Mouse (Mus musculus) midbrain, embryonic 16.5 days (tissue): ENCODE results near the gene Tsc1. TPM values are rescaled to one million over a fixed set of nuclear protein-coding genes. Genes with fewer than 3 reads are reported as not detected.
A peak's percentile ranks its signal among the peaks of the same experiment; 100 is the strongest.

Source experiments
- ATAC-seq: fragments of 200-750 bp; cut with Nextera tagmentation; 2 replicates; pipeline ENCODE4 v1.8.0; 2017; ENCODE audit warnings: moderate TSS enrichment
- H3K27ac ChIP-seq: fragments of 300-500 bp; sonication (generic); 2 replicates; pipeline ENCODE4 v1.5.1; 2014; ENCODE audit warnings: mild to moderate bottlenecking, low read length, mixed read lengths
- H3K27me3 ChIP-seq: fragments of 300-500 bp; sonication (generic); 2 replicates; pipeline ENCODE4 v1.6.1; 2014; ENCODE audit warnings: low read depth, low read length, mixed read lengths; ENCODE audit not compliant: control insufficient read depth, insufficient read depth
- H3K36me3 ChIP-seq: fragments of 300-500 bp; sonication (generic); 2 replicates; pipeline ENCODE4 v1.6.1; 2014; ENCODE audit warnings: mild to moderate bottlenecking, low read length, moderate library complexity, mixed read lengths; ENCODE audit not compliant: control insufficient read depth, insufficient read depth
- H3K4me1 ChIP-seq: fragments of 300-500 bp; sonication (generic); 2 replicates; pipeline ENCODE4 v1.6.1; 2014; ENCODE audit warnings: mild to moderate bottlenecking, low read length, mixed read lengths; ENCODE audit not compliant: control insufficient read depth, insufficient read depth
- H3K4me2 ChIP-seq: fragments of 300-500 bp; sonication (generic); 2 replicates; pipeline ENCODE4 v1.6.1; 2014; ENCODE audit warnings: mild to moderate bottlenecking, low read length, mixed read lengths
- H3K4me3 ChIP-seq: fragments of 300-500 bp; sonication (generic); 2 replicates; pipeline ENCODE4 v1.5.1; 2014; ENCODE audit warnings: low read depth, mild to moderate bottlenecking, low read length, moderate library complexity, mixed read lengths
- H3K9ac ChIP-seq: fragments of 300-500 bp; sonication (generic); 2 replicates; pipeline ENCODE4 v1.6.1; 2014; ENCODE audit warnings: low read depth, low read length, mixed read lengths
- H3K9me3 ChIP-seq: fragments of 300-500 bp; sonication (generic); replicated peaks from 2 replicates; pipeline ENCODE4 v1.6.1; 2014; ENCODE audit warnings: mild to moderate bottlenecking, low read length, mixed read lengths; ENCODE audit not compliant: control insufficient read depth, poor library complexity, severe bottlenecking
- WGBS: fragments of 180-500 bp; shearing (Covaris S2); extraction: QIAGEN DNeasy Blood & Tissue Kit; methylation state at CpG from one replicate; pipeline ENCODE4 v1.1.7; 2014; 5-methylcytosine and 5-hydroxymethylcytosine counted together
- polyA plus RNA-seq: library from polyadenylated mRNA; unstranded; fragments of >200 nt; fragmentation: Nextera tagmentation; extraction: Ambion mirVana; gene quantifications from 2 replicates; pipeline ENCODE4 v1.2.1, GENCODE M21; 2015

The Tsc1 gene
- polyA plus RNA-seq, 1 experiment from 2014 or later = 30.4 TPM

DNA sequence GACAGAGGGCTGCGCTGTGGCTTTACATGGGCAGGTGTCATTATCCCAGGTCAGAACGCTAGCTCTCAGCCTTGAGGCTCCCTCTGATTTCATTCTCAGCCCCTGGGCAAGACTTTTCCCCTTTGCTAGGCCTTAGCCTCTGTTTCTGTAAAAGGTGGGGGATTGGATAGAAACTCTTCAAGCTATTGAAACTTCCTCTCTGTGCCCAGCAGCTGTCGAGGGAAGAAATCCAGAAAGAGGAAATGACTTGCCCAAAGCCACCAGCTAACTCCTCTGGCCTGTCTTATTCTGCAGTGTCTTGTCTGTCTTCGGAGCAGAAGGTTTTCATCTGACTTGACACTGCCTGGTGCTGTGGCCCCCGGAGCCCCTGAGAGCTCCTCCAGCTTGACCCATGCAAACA, 57.5 kb downstream of the Tsc1 start:
- H3K36me3 ChIP-seq = no peaks in the 10 kb centered on the region
- no peak overlapping the region for H3K4me3 ChIP-seq
- peaks cover 12% of the 10 kb centered on the region for H3K4me1 ChIP-seq
- WGBS = 67% methylated on average over 5 of the region's 5 CpGs
- no peak overlapping the region for H3K4me2 ChIP-seq
- ATAC-seq = no peak
- H3K9ac ChIP-seq = no peak overlapping the region
- H3K9me3 ChIP-seq = no peaks in the 10 kb centered on the region
- H3K27ac ChIP-seq = no peak overlapping the region
- H3K27me3 ChIP-seq = no peaks in the 10 kb centered on the region

DNA sequence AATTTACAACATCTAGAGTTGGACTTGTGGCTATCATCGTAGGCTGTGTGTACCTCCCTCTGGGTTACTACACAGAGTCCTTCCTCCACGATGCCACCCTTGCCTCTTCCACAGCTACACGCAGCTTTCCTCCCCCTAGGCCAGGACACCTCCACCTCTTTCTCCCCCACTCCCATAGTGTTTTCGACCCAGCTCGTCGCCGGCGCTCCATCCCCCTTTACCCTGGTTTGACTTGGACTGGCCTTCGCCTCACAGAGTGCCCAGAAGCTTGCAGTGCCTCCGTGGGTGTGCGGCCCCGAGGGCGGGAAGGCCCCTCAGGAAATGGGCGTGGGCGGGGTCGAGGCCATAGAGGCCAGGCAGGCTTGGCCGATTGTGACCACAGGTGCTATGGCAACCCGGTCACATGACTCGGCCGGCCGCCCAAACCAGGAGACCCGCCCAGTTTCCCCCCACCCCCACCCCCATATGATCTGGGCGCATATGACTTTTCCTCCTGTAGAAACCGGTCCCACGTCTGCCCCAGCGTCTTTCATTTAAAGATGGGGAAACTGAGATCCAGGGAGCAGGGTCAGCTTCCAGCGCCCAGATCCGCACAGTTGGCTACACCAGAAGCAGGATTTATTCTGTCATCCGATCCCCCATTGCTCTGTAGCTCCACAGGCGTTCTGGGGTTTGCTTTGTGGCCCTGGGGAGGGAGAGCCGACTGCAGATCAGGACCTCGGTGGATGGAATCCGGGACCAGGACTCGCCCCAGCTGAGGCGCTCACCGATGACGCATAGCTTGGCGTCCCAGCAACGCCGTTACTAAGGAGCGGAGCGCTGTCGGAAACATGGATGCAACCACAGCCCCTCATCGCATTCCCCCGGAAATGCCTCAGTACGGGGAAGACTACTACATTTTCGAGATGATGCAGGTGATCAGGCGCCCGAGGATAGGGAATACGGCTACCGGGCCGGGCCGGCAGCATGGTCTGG, 58.6 kb downstream of the Tsc1 start, which contains the start of the genes Spaca9 and Ak8:
Gene Spaca9 (minus strand): TSS at position 367 of the 975 bp plus-strand sequence.
Gene Ak8 (plus strand): TSS at position 804 of the 975 bp plus-strand sequence.
- peak within 1 kb of the TSS; percentile 76 for H3K27ac ChIP-seq
- peak within 1 kb of the TSS; percentile 82 for H3K9ac ChIP-seq
- under 1% methylated on average over 53 of the region's 53 CpGs for WGBS
- H3K4me3 ChIP-seq = peak within 1 kb of the TSS; percentile 56
- peak within 1 kb of the TSS; percentile 98 for H3K4me2 ChIP-seq
- H3K36me3 ChIP-seq = no peaks in the 10 kb centered on the region
- no peaks in the 10 kb centered on the region for H3K9me3 ChIP-seq
- ATAC-seq = peak; percentile 87
- H3K27me3 ChIP-seq = no peaks in the 10 kb centered on the region
- peaks cover 12% of the 10 kb centered on the region for H3K4me1 ChIP-seq

DNA sequence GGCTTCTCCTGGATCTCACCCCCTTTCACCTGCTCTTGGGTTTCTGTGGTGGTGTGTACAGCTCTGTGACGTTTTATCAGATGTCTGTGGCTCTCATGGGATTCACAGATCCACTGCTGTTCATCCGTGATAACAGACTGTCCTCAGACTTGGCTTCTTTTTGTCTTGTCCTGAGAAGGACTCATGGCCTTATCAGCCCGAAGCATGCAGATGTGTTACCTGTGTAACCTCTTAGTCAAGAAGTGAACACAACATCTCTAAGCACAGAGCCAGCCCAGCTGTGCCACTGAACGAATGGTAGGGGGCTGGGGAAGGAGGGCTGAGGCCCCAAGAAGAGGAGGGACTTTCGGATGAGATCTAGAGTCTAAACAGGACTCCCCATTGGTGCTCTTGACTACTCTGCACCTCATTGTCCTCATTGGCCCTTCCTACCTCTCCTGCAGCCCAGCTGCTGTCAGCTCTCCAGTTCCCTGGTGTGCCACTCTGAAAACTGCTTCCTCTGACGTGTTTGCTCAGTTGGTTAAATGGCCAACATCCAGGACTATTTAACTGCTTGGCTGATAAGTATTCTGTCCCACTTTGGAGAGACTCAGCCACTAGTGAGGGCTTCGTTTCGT, 60.7 kb downstream of the Tsc1 start:
- WGBS = 70% methylated on average over 8 of the region's 8 CpGs
- no peak for ATAC-seq

DNA sequence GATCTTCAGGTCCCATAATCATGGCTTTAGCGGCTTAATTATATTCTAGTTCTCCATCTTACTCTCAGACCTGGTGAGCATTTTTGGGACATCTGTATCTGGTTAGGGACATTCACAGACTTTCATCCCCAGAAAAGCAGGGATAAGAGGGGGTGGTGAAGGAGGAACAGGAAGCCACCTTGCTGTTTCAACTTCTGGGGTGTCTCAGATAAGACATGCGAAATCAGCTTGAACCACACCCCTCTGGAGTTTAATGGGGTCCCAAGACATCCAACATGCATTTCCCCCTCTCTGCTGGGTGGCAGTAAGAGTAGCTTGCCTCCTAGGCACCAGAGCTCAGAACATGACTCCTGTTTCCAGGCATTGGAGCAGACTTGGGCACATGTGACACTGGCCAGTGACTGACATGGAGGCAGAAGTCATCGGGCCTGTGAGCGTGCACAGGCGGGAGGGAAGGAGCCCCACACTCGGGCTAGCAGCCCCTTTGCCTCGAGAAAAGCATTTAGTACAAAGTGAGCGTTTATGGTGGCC, 65.1 kb downstream of the Tsc1 start:
- 60% methylated on average over 8 of the region's 8 CpGs for WGBS
- no peak overlapping the region for H3K9ac ChIP-seq
- ATAC-seq = 0 out of 2 replicates have a peak, but pooled peaks have one; percentile 17
- H3K4me3 ChIP-seq = no peak overlapping the region
- no peak overlapping the region for H3K4me2 ChIP-seq
- H3K9me3 ChIP-seq = no peaks in the 10 kb centered on the region
- H3K36me3 ChIP-seq = no peaks in the 10 kb centered on the region
- H3K27me3 ChIP-seq = no peaks in the 10 kb centered on the region
- H3K4me1 ChIP-seq = peaks cover 6% of the 10 kb centered on the region; the same call in 1 of the 2 replicates
- 0 out of 2 replicates have a peak overlapping the region, but pooled peaks have one; percentile 23 for H3K27ac ChIP-seq

More for the DNA sequence above, 60.7 kb downstream of the Tsc1 start:
- H3K27me3 ChIP-seq = no peaks in the 10 kb centered on the region
- H3K36me3 ChIP-seq = no peaks in the 10 kb centered on the region
- H3K9me3 ChIP-seq = no peaks in the 10 kb centered on the region
- H3K27ac ChIP-seq = no peak overlapping the region
- H3K4me1 ChIP-seq = peaks cover 15% of the 10 kb centered on the region
- H3K4me3 ChIP-seq = no peak overlapping the region
- H3K4me2 ChIP-seq = no peak overlapping the region
- H3K9ac ChIP-seq = no peak overlapping the region

DNA sequence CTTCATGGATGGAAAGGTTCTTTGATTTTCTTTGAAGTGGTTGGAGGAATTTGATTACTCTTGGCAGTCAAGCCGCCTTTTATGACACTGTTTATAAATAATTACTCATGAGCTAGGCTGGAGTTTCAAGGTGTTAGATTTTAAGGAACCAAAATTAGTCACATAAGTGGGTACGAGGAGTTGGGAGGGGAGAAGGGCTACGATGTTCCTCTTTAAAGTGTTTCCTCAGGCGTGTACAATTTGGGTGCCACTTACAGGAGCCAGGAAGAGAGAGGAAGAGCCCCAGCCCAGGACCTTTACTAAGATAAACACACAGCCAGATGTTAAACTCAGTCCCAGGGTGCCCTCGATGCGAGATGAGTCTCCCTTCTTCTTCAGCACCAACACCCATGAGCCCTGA, 65.8 kb downstream of the Tsc1 start:
- Histone ChIP-seq H3K4me1 (peaks cover 6% of the 10 kb centered on the region; the same call in 1 of the 2 replicates), H3K27me3 (no peaks in the 10 kb centered on the region), H3K27ac (peak overlapping the region; percentile 50), H3K9ac (no peak overlapping the region), H3K4me3 (no peak overlapping the region), H3K9me3 (no peaks in the 10 kb centered on the region), H3K36me3 (no peaks in the 10 kb centered on the region), H3K4me2 (no peak overlapping the region)
- 61% methylated on average over 6 of the region's 6 CpGs for WGBS
- no peak for ATAC-seq

DNA sequence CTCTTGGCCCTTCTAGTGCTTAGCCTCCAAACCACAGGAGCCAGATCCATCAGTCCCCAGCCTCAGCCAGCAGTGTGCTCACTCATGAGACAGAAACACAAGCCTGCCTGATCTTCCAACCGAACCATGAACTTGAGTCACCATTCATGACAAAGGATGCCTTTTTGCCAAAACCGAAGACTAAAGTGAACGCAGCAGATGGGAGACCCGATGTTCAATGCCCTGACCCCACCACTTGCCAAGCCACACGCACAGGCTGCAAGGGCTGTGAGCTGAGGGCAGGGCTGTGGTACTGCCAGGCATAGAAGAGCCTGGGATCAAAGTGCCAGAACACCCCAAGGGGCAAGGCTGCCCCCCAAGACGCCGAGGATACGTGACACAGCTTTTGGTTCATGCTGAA, 72.0 kb downstream of the Tsc1 start:
- Histone ChIP-seq H3K4me1 (no peaks in the 10 kb centered on the region), H3K4me3 (no peak overlapping the region), H3K9me3 (no peaks in the 10 kb centered on the region), H3K27ac (no peak overlapping the region), H3K27me3 (no peaks in the 10 kb centered on the region), H3K9ac (no peak overlapping the region), H3K36me3 (no peaks in the 10 kb centered on the region), H3K4me2 (no peak overlapping the region)
- no peak for ATAC-seq
- WGBS = 80% methylated on average over 8 of the region's 8 CpGs

DNA sequence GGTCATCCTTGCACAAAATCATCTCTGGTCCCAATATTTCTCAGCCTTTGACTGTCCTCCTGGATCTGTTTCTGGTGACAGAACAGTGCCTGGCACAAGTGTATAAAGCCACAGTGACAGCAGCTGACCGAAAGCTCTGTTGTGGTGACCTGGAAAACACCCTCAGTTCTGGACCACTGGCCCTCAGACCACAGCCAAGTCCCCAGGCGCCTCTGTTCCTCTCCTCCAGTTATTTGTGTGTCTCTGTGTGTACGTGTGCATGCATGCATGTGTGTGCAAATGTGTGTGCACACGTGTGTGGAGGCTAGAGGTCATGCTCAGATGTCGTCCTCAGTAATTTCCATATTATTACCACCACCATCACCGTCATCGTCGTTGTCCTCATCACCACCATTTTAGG, 81.4 kb downstream of the Tsc1 start:
- H3K9me3 ChIP-seq = no peaks in the 10 kb centered on the region
- no peak overlapping the region for H3K4me2 ChIP-seq

DNA sequence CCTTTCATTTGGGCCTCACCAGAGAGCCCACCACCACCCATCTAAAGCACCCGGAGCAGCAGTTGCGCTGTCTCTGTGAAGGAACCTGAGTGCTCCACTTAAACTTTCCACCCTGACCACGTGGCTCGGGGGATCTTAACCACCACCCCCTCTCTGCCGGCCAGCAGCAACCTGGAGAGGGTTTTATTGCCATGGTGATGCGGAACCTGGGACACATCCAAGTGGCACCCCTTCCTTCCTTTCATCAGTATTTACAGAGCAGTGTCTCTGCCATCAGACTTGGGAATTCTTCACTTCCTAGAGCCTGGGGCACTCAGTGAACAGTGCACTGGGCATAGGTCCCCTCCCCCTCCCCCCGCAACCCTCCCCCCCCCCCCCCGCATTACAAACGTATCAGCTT, 82.9 kb downstream of the Tsc1 start:
- no peak overlapping the region for H3K4me3 ChIP-seq
- no peak overlapping the region for H3K9ac ChIP-seq
- 58% methylated on average over 9 of the region's 9 CpGs for WGBS
- H3K4me1 ChIP-seq = peaks cover 11% of the 10 kb centered on the region
- H3K27me3 ChIP-seq = no peaks in the 10 kb centered on the region
- H3K36me3 ChIP-seq = no peaks in the 10 kb centered on the region
- H3K27ac ChIP-seq = no peak overlapping the region
- ATAC-seq = no peak
- H3K4me2 ChIP-seq = no peak overlapping the region
- H3K9me3 ChIP-seq = no peaks in the 10 kb centered on the region

More for the DNA sequence above, 81.4 kb downstream of the Tsc1 start:
- Histone ChIP-seq H3K4me3 (no peak overlapping the region), H3K27me3 (no peaks in the 10 kb centered on the region), H3K9ac (no peak overlapping the region), H3K4me1 (peaks cover 4% of the 10 kb centered on the region), H3K27ac (no peak overlapping the region), H3K36me3 (no peaks in the 10 kb centered on the region)
- ATAC-seq = no peak
- WGBS = 92% methylated on average over 8 of the region's 8 CpGs
